Mouse (Mus musculus) R1 (cell line): Measurements from ENCODE around the gene Miga2.
"Not testable (repeated sequence)": the region's sequence is repeated elsewhere in the genome, so short reads cannot be mapped to it uniquely, and the experiment has no call there.

ENCODE experiments used
- DNase-seq: peaks from one replicate; pipeline ENCODE4 v3.0.0-alpha.2; 2018; ENCODE audit warnings: low read depth, low spot score

The Miga2 gene

GRCm38 (mm10) chr2:30397986-30398512, 34.0 kb downstream of the Miga2 start:
- no peak for DNase-seq

GRCm38 (mm10) chr2:30399191-30400171, 35.4 kb downstream of the Miga2 start:
- peak; percentile 78 for DNase-seq

GRCm38 (mm10) chr2:30401581-30401980, 37.5 kb downstream of the Miga2 start:
- DNase-seq: no peak

GRCm38 (mm10) chr2:30402351-30402826, 38.4 kb downstream of the Miga2 start:
- no peak for DNase-seq

GRCm38 (mm10) chr2:30402843-30403242, 38.8 kb downstream of the Miga2 start:
- no peak for DNase-seq

- no peak for DNase-seq
Observed at GRCm38 (mm10) chr2:30403870-30404269, 39.8 kb downstream of the Miga2 start.

GRCm38 (mm10) chr2:30407221-30407620, 43.2 kb downstream of the Miga2 start:
- no peak for DNase-seq

- no peak for DNase-seq
Observed at GRCm38 (mm10) chr2:30407778-30408177, 43.7 kb downstream of the Miga2 start.

- DNase-seq: no peak
Observed at GRCm38 (mm10) chr2:30408452-30409100, 44.5 kb downstream of the Miga2 start.

GRCm38 (mm10) chr2:30409454-30410176, 45.6 kb downstream of the Miga2 start:
- DNase-seq: no peak

GRCm38 (mm10) chr2:30413038-30413973, 49.3 kb downstream of the Miga2 start:
- DNase-seq: no peak

- no peak for DNase-seq
Observed at GRCm38 (mm10) chr2:30414101-30414500, 50.1 kb downstream of the Miga2 start.

GRCm38 (mm10) chr2:30414681-30415080, 50.6 kb downstream of the Miga2 start:
- DNase-seq: no peak

GRCm38 (mm10) chr2:30415157-30415935, 51.3 kb downstream of the Miga2 start, which contains the start of gene Crat:
Gene Crat, minus strand, starts transcription at chr2:30415813.
- peak; percentile 86 for DNase-seq

GRCm38 (mm10) chr2:30415936-30416648, 52.1 kb downstream of the Miga2 start, which contains the start of gene Ptpa:
Gene Ptpa, plus strand, starts transcription at chr2:30416039.
- DNase-seq: peak; percentile 89

GRCm38 (mm10) chr2:30416649-30416965, 52.6 kb downstream of the Miga2 start:
- DNase-seq: no peak

GRCm38 (mm10) chr2:30417154-30417553, 53.1 kb downstream of the Miga2 start:
- not testable (repeated sequence) for DNase-seq

GRCm38 (mm10) chr2:30417595-30418165, 53.6 kb downstream of the Miga2 start:
- DNase-seq: no peak

- no peak for DNase-seq
Observed at GRCm38 (mm10) chr2:30418259-30418658, 54.2 kb downstream of the Miga2 start.
